Mouse (Mus musculus) thymus, postnatal 4 days (tissue): ENCODE results near the gene Pgrmc2.

ENCODE experiments used
- DNase-seq: peaks from one replicate; pipeline ENCODE4 v3.0.0; 2021

The Pgrmc2 gene

GRCm38 (mm10) chr3:41065320-41065719, 17.5 kb downstream of the Pgrmc2 start:
- no peak for DNase-seq

GRCm38 (mm10) chr3:41062758-41063157, 20.1 kb downstream of the Pgrmc2 start:
- no peak for DNase-seq

- no peak for DNase-seq
Observed at GRCm38 (mm10) chr3:41061831-41062565, 20.8 kb downstream of the Pgrmc2 start.

GRCm38 (mm10) chr3:41059249-41059648, 23.6 kb downstream of the Pgrmc2 start:
- DNase-seq: no peak

- DNase-seq: no peak
Observed at GRCm38 (mm10) chr3:41058395-41058794, 24.5 kb downstream of the Pgrmc2 start.

GRCm38 (mm10) chr3:41053334-41053733, 29.5 kb downstream of the Pgrmc2 start:
- no peak for DNase-seq

- no peak for DNase-seq
Observed at GRCm38 (mm10) chr3:41047838-41048237, 35.0 kb downstream of the Pgrmc2 start.

GRCm38 (mm10) chr3:41043756-41044354, 39.0 kb downstream of the Pgrmc2 start:
- DNase-seq: no peak

- DNase-seq: peak; percentile 29
Observed at GRCm38 (mm10) chr3:41042195-41042938, 40.5 kb downstream of the Pgrmc2 start.

GRCm38 (mm10) chr3:41041241-41041640, 41.6 kb downstream of the Pgrmc2 start:
- DNase-seq: no peak

- DNase-seq: no peak
Observed at GRCm38 (mm10) chr3:41038297-41038916, 44.4 kb downstream of the Pgrmc2 start.

GRCm38 (mm10) chr3:41031286-41032210, 51.3 kb downstream of the Pgrmc2 start:
- no peak for DNase-seq

GRCm38 (mm10) chr3:41030705-41031104, 52.1 kb downstream of the Pgrmc2 start:
- no peak for DNase-seq

- DNase-seq: no peak
Observed at GRCm38 (mm10) chr3:41021980-41022379, 60.9 kb downstream of the Pgrmc2 start.

GRCm38 (mm10) chr3:41020687-41021086, 62.2 kb downstream of the Pgrmc2 start:
- no peak for DNase-seq

GRCm38 (mm10) chr3:41018022-41018608, 64.7 kb downstream of the Pgrmc2 start:
- no peak for DNase-seq
